Mouse (Mus musculus) hindbrain, postnatal 0 days (tissue): ENCODE results near the gene Lamp1. TPM values are rescaled to one million over a fixed set of nuclear protein-coding genes. Genes with fewer than 3 reads are reported as not detected.

ENCODE experiments used
- ATAC-seq: fragments of 200-750 bp; cut with Nextera tagmentation; 2 replicates; pipeline ENCODE4 v1.8.0; 2017; ENCODE audit warnings: mild to moderate bottlenecking, moderate TSS enrichment, moderate library complexity
- DNase-seq: peaks from one replicate; pipeline ENCODE4 v3.0.0-alpha.2; 2015; ENCODE audit warnings: low spot score
- H3K27ac ChIP-seq: fragments of 300-500 bp; sonication (generic); 2 replicates; pipeline ENCODE4 v1.5.1; 2014; ENCODE audit warnings: mild to moderate bottlenecking
- H3K27me3 ChIP-seq: fragments of 300-500 bp; sonication (generic); 2 replicates; pipeline ENCODE4 v1.6.1; 2014; ENCODE audit warnings: low read length, mixed read lengths; ENCODE audit not compliant: insufficient read depth
- H3K36me3 ChIP-seq: fragments of 300-500 bp; sonication (generic); 2 replicates; pipeline ENCODE4 v1.6.1; 2014; ENCODE audit warnings: low read length, mixed read lengths; ENCODE audit not compliant: insufficient read depth
- H3K4me1 ChIP-seq: fragments of 300-500 bp; sonication (generic); 2 replicates; pipeline ENCODE4 v1.6.1; 2014; ENCODE audit warnings: antibody characterized with exemption, low read length, mixed read lengths; ENCODE audit not compliant: insufficient read depth
- H3K4me2 ChIP-seq: fragments of 300-500 bp; sonication (generic); 2 replicates; pipeline ENCODE4 v1.6.1; 2014; ENCODE audit warnings: low read depth, mild to moderate bottlenecking, low read length, moderate library complexity, mixed read lengths
- H3K4me3 ChIP-seq: fragments of 300-500 bp; sonication (generic); 2 replicates; pipeline ENCODE4 v1.5.1; 2014; ENCODE audit warnings: low read length
- H3K9ac ChIP-seq: fragments of 300-500 bp; sonication (generic); replicated peaks from 2 replicates; pipeline ENCODE4 v1.6.1; 2014; ENCODE audit warnings: mild to moderate bottlenecking, low read length, moderate library complexity, mixed read lengths
- H3K9me3 ChIP-seq: fragments of 300-500 bp; sonication (generic); 2 replicates; pipeline ENCODE4 v1.6.1; 2016; ENCODE audit warnings: low read length, mixed read lengths
- CTCF ChIP-seq: IDR thresholded peaks from 2 replicates; pipeline ENCODE4 v1.5.1; 2016; ENCODE audit warnings: antibody characterized with exemption, control low read depth, low read depth
- WGBS: fragments of 180-500 bp; shearing (Covaris S2); extraction: QIAGEN DNeasy Blood & Tissue Kit; methylation state at CpG from one replicate; pipeline ENCODE4 v1.1.7; 2014; 5-methylcytosine and 5-hydroxymethylcytosine counted together
- polyA plus RNA-seq: library from polyadenylated mRNA; unstranded; fragments of >200 nt; fragmentation: Nextera tagmentation; extraction: Ambion mirVana; gene quantifications from 2 replicates; pipeline ENCODE4 v1.2.1, GENCODE M21; 2015
- total RNA-seq: library from RNA; depleted of rRNA; stranded (reverse); fragments of >200 nt; gene quantifications from 2 replicates; pipeline ENCODE4 v1.2.3, GENCODE M21; 2014

Gene Lamp1
- total and polyA plus RNA-seq, 2 experiments from 2014 or later = 341 to 402 TPM

DNA sequence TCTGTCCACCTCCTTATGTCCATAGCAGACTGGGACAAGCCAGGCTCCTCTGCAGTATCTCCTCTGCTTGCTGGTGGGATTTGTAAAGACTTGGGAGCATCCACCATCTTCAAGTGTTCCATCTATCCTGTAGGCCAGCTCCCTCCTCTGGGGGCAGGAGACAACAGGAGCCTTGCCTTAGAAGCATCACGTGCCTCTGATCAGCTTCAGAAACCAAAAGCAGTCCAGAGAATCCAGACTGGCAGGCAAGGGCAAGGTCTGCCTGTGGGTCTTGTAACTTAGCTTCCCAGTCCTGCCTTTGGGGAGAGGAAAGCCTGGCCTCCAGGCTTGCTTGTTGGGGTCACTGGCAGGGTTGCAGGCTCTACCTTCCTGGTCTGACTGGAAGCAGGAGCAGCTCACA lies 16.7 kb downstream of the Lamp1 start:
- H3K36me3 ChIP-seq = peaks cover 67% of the 10 kb centered on the region
- H3K4me2 ChIP-seq = no peak overlapping the region
- no peak overlapping the region for H3K4me3 ChIP-seq
- WGBS = 82% methylated on average over 1 of the region's 1 CpGs
- H3K9me3 ChIP-seq = no peaks in the 10 kb centered on the region
- H3K4me1 ChIP-seq = no peaks in the 10 kb centered on the region
- ATAC-seq (no peak), DNase-seq (no peak)
- no peaks in the 10 kb centered on the region for H3K27me3 ChIP-seq
- TF ChIP-seq CTCF = no peak
- no peak overlapping the region for H3K27ac ChIP-seq
- H3K9ac ChIP-seq = no peak overlapping the region

DNA sequence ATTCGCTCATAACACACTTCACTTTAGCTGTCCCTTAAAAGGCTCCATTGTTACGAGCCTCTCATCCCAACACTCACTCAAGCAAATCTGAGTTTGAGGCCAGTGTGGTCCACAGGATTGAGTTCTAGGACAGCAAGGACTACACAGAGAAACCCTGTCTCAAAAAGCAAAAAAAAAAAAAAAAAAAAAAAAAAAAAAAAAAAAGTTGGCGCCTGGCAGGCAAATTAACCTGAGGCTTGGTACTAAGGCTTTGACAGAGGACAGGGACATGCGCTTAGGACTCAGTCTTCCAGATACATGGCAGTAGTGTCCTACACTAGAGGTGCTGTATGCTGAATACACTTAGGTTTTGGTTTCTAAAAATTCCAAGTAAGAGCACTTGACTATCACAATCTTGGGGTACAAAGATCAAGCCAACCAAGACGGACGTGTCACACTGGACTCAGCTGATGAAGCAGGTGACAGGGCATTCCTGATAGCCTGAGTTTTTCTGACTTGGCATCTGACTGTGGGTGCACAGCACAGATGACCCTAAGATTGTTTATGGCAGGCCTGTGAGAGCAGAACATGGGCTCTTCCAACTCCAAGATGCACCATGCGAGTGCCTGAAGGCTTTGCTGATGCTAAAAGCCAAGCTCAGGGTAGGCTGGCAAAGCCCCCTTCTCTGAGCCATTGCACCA lies 18.4 kb downstream of the Lamp1 start:
- H3K9ac ChIP-seq = no peak overlapping the region
- TF ChIP-seq CTCF = no peak
- H3K4me1 ChIP-seq = no peaks in the 10 kb centered on the region
- ATAC-seq (no peak), DNase-seq (no peak)
- no peaks in the 10 kb centered on the region for H3K9me3 ChIP-seq
- WGBS = 92% methylated on average over 7 of the region's 7 CpGs
- no peak overlapping the region for H3K4me3 ChIP-seq
- H3K4me2 ChIP-seq = no peak overlapping the region
- no peaks in the 10 kb centered on the region for H3K27me3 ChIP-seq
- H3K27ac ChIP-seq = no peak overlapping the region
- peaks cover 52% of the 10 kb centered on the region for H3K36me3 ChIP-seq

DNA sequence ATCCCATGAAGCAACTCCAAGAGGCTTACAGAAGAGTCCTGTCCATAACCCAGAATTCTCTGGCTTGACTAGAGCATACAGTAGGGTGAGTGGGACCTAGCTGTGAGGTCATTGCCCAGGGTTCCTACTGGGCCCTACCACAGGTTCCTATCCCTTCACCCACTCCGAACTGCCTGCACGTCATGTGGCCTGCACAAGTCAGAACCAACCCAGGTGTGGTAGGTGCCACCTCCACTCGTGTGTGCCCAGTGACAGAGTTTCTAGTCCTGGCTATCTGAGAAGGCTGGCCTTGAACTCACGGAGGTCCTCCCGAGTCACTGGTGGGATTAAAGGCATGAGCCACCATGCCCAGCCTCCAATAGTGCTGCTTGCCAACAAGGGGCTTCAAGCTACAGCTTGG lies 19.2 kb downstream of the Lamp1 start:
- Histone ChIP-seq H3K27me3 (no peaks in the 10 kb centered on the region), H3K4me3 (no peak overlapping the region), H3K4me1 (no peaks in the 10 kb centered on the region), H3K9me3 (no peaks in the 10 kb centered on the region), H3K9ac (no peak overlapping the region), H3K27ac (no peak overlapping the region), H3K36me3 (peaks cover 44% of the 10 kb centered on the region), H3K4me2 (no peak overlapping the region)
- no peak for ATAC-seq
- WGBS = 92% methylated on average over 5 of the region's 5 CpGs
- no peak for TF ChIP-seq CTCF
- DNase-seq = no peak

DNA sequence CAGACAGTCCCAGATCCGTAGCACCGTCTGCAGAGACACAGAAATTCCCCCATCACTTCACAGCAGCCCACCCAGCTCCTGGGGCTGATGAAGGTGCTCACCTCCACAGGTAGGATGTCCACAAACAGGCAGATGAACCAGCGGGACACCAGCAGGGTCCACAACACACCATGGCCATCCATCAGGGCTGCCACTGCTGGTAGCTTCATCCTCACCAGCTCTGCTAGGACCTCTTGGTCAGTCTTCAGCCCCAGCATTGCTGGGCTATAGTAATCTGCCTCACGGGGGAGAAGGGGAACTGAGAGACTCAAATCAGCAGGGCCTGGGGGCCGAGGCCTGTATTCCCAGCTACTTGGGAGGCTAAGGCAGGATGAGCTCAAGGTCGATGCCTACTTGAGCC lies 20.5 kb downstream of the Lamp1 start:
- no peaks in the 10 kb centered on the region for H3K9me3 ChIP-seq
- DNase-seq = no peak
- ATAC-seq = no peak
- no peaks in the 10 kb centered on the region for H3K27me3 ChIP-seq
- peaks cover 30% of the 10 kb centered on the region for H3K36me3 ChIP-seq
- no peaks in the 10 kb centered on the region for H3K4me1 ChIP-seq
- H3K4me3 ChIP-seq = no peak overlapping the region
- H3K9ac ChIP-seq = no peak overlapping the region
- 75% methylated on average over 6 of the region's 6 CpGs for WGBS
- no peak overlapping the region for H3K4me2 ChIP-seq
- TF ChIP-seq CTCF = no peak
- H3K27ac ChIP-seq = no peak overlapping the region

- no peak overlapping the region for H3K27ac ChIP-seq
- H3K27me3 ChIP-seq = no peaks in the 10 kb centered on the region
- no peak overlapping the region for H3K4me2 ChIP-seq
- no peaks in the 10 kb centered on the region for H3K9me3 ChIP-seq
- no peak overlapping the region for H3K9ac ChIP-seq
- no peak for TF ChIP-seq CTCF
- no peaks in the 10 kb centered on the region for H3K4me1 ChIP-seq
- H3K4me3 ChIP-seq = no peak overlapping the region
- ATAC-seq (peak; percentile 44; the same call in 1 of the 2 replicates), DNase-seq (peak; percentile 44)
- WGBS = 64% methylated on average over 7 of the region's 7 CpGs
- peaks cover 28% of the 10 kb centered on the region for H3K36me3 ChIP-seq
These were observed 21.0 kb downstream of the Lamp1 start for GRCm38 (mm10) chr8:13179948-13180347.

- Histone ChIP-seq H3K27me3 (no peaks in the 10 kb centered on the region), H3K4me3 (no peak overlapping the region), H3K27ac (no peak overlapping the region), H3K4me2 (no peak overlapping the region), H3K4me1 (no peaks in the 10 kb centered on the region), H3K9me3 (no peaks in the 10 kb centered on the region), H3K9ac (no peak overlapping the region), H3K36me3 (peaks cover 23% of the 10 kb centered on the region)
- ATAC-seq = no peak
- TF ChIP-seq CTCF = no peak
- 76% methylated on average over 9 of the region's 9 CpGs for WGBS
- no peak for DNase-seq
These were observed 21.4 kb downstream of the Lamp1 start for GRCm38 (mm10) chr8:13180408-13180807.

DNA sequence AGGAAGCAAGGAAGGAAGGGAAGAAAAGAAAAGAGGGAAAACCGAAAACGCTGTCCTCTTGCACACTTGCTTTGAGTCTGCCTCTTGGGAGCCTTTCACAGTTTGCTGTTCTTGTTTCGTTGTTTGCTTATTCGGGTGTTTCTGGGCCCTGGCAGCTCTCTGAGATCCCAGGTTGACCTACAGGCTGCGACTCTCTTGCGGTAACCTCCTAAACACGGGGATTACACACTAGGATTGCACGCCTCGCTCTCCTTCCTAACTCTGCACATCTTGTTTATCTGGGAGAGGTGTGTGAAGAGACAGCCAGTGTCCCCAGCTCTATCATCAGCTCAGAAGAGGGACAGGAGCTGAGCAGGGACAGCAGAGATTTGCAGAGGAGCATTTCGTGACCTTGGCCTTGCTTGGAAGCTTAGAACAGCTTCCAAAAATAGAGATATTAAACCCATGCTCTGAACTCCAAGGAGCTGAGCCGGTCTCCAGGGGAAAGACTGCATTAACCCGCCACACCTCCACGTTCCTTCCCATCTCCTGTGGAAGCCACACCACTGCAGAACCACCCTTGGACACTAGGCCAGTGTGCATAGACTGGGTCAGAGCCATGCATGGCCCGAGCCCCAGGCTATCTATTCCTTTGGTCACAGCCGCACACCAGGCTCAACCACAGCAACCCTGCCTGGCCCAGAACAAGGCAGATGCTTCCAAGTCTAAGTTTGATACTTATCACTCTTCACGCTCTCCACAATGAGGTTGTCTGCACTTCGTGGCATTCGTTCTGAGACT lies 22.1 kb downstream of the Lamp1 start:
- Histone ChIP-seq H3K27ac (no peak overlapping the region; the same call in 1 of the 2 replicates), H3K4me3 (no peak overlapping the region), H3K4me2 (no peak overlapping the region), H3K9ac (no peak overlapping the region), H3K36me3 (peaks cover 16% of the 10 kb centered on the region), H3K9me3 (no peaks in the 10 kb centered on the region), H3K27me3 (no peaks in the 10 kb centered on the region), H3K4me1 (no peaks in the 10 kb centered on the region)
- TF ChIP-seq CTCF = no peak
- no peak for DNase-seq
- no peak for ATAC-seq
- 84% methylated on average over 18 of the region's 18 CpGs for WGBS
